Mouse (Mus musculus) CD4-positive, CD25-positive, alpha-beta regulatory T cell, adult 4 months (primary cell): ENCODE data around the gene Tnfrsf26. TPM values are rescaled to one million over a fixed set of nuclear protein-coding genes. Genes with fewer than 3 reads are reported as not detected.
"Not testable (repeated sequence)": the region's sequence is repeated elsewhere in the genome, so short reads cannot be mapped to it uniquely, and the experiment has no call there.

ENCODE experiments used
- ATAC-seq: one replicate; pipeline ENCODE4 v1.8.0; 2017
- polyA plus RNA-seq, 2 experiments: library from polyadenylated mRNA; unstranded; fragments of 100-300 nt; shearing (Covaris generic); gene quantifications; one replicate each; pipeline ENCODE4 v1.2.1; 2017

The Tnfrsf26 gene
- polyA plus RNA-seq, result 100 to 1,000 TPM; 111 to 143 TPM

- peak; percentile 52 for ATAC-seq
Measured at GRCm38 (mm10) chr7:143628540-143628939, at the start of gene Tnfrsf26. Gene Tnfrsf26, minus strand, starts transcription at chr7:143628722.

- no peak for ATAC-seq
Measured at GRCm38 (mm10) chr7:143666427-143667311, 38.1 kb upstream of the Tnfrsf26 start.

- no peak for ATAC-seq
Measured at GRCm38 (mm10) chr7:143663470-143663869, 34.9 kb upstream of the Tnfrsf26 start.

GRCm38 (mm10) chr7:143660797-143661196 lies 32.3 kb upstream of the Tnfrsf26 start:
- no peak for ATAC-seq

GRCm38 (mm10) chr7:143649769-143650346 lies 21.3 kb upstream of the Tnfrsf26 start:
- not testable (repeated sequence) for ATAC-seq

- ATAC-seq, result peak; percentile 100
Measured at GRCm38 (mm10) chr7:143649034-143649768, 20.7 kb upstream of the Tnfrsf26 start, which contains the start of gene Tnfrsf22. Gene Tnfrsf22, minus strand, starts transcription at chr7:143649661.

GRCm38 (mm10) chr7:143643949-143644348 lies 15.4 kb upstream of the Tnfrsf26 start:
- ATAC-seq, result peak; percentile 49

- ATAC-seq, result no peak
Measured at GRCm38 (mm10) chr7:143636674-143637073, 8.2 kb upstream of the Tnfrsf26 start.

- ATAC-seq, result no peak
Measured at GRCm38 (mm10) chr7:143631503-143631902, 3.0 kb upstream of the Tnfrsf26 start.

- ATAC-seq, result peak; percentile 77
Measured at GRCm38 (mm10) chr7:143629501-143629900, 979 bp upstream of the Tnfrsf26 start.

- peak; percentile 18 for ATAC-seq
Measured at GRCm38 (mm10) chr7:143627555-143628286, 801 bp downstream of the Tnfrsf26 start.

- ATAC-seq, result peak; percentile 20
Measured at GRCm38 (mm10) chr7:143626178-143626577, 2.3 kb downstream of the Tnfrsf26 start.

GRCm38 (mm10) chr7:143625151-143625550 lies 3.4 kb downstream of the Tnfrsf26 start:
- peak; percentile 23 for ATAC-seq

- ATAC-seq, result peak; percentile 5
Measured at GRCm38 (mm10) chr7:143624561-143624960, 4.0 kb downstream of the Tnfrsf26 start.

GRCm38 (mm10) chr7:143620951-143621350 lies 7.6 kb downstream of the Tnfrsf26 start:
- no peak for ATAC-seq

- ATAC-seq, result no peak
Measured at GRCm38 (mm10) chr7:143614404-143615135, 14.0 kb downstream of the Tnfrsf26 start.

- no peak for ATAC-seq
Measured at GRCm38 (mm10) chr7:143612215-143612614, 16.3 kb downstream of the Tnfrsf26 start.

- no peak for ATAC-seq
Measured at GRCm38 (mm10) chr7:143605321-143605720, 23.2 kb downstream of the Tnfrsf26 start.

GRCm38 (mm10) chr7:143604889-143605288 lies 23.6 kb downstream of the Tnfrsf26 start:
- ATAC-seq, result no peak

GRCm38 (mm10) chr7:143601705-143602104 lies 26.8 kb downstream of the Tnfrsf26 start:
- ATAC-seq, result no peak

GRCm38 (mm10) chr7:143600231-143600740 lies 28.2 kb downstream of the Tnfrsf26 start:
- no peak for ATAC-seq
